Mouse (Mus musculus) limb, embryonic 10.5 days (tissue): ENCODE measurements around the gene Anapc11. TPM values are rescaled to one million over a fixed set of nuclear protein-coding genes. Genes with fewer than 3 reads are reported as not detected.

Source experiments
- DNase-seq: peaks from one replicate; pipeline ENCODE4 v3.0.0-alpha.2; 2017; ENCODE audit warnings: low spot score
- H3K27ac ChIP-seq: fragments of 300-500 bp; sonication (generic); 2 replicates; pipeline ENCODE4 v1.5.1; 2016; ENCODE audit warnings: mild to moderate bottlenecking
- H3K27me3 ChIP-seq: fragments of 300-500 bp; sonication (generic); 2 replicates; pipeline ENCODE4 v1.6.1; 2016; ENCODE audit warnings: low read depth, mild to moderate bottlenecking; ENCODE audit not compliant: poor library complexity, severe bottlenecking
- H3K36me3 ChIP-seq: fragments of 300-500 bp; sonication (generic); 2 replicates; pipeline ENCODE4 v1.6.1; 2016; ENCODE audit warnings: mild to moderate bottlenecking, moderate library complexity
- H3K4me1 ChIP-seq: fragments of 300-500 bp; sonication (generic); 2 replicates; pipeline ENCODE4 v1.6.1; 2016
- H3K4me3 ChIP-seq: fragments of 300-500 bp; sonication (generic); 2 replicates; pipeline ENCODE4 v1.5.1; 2016; ENCODE audit warnings: mild to moderate bottlenecking, moderate library complexity
- H3K9me3 ChIP-seq: fragments of 300-500 bp; sonication (generic); replicated peaks from 2 replicates; pipeline ENCODE4 v1.6.1; 2016; ENCODE audit warnings: mild to moderate bottlenecking
- WGBS: fragments of 180-500 bp; shearing (Covaris S2); methylation state at CpG from one replicate; pipeline ENCODE4 v1.1.7; 2016; 5-methylcytosine and 5-hydroxymethylcytosine counted together
- polyA plus RNA-seq: library from polyadenylated mRNA; unstranded; fragments of >200 nt; fragmentation: Nextera tagmentation; extraction: Ambion mirVana; gene quantifications from 2 replicates; pipeline ENCODE4 v1.2.1, GENCODE M21; 2016

Anapc11 gene
- polyA plus RNA-seq, 1 experiment from 2014 or later: 207 TPM

DNA sequence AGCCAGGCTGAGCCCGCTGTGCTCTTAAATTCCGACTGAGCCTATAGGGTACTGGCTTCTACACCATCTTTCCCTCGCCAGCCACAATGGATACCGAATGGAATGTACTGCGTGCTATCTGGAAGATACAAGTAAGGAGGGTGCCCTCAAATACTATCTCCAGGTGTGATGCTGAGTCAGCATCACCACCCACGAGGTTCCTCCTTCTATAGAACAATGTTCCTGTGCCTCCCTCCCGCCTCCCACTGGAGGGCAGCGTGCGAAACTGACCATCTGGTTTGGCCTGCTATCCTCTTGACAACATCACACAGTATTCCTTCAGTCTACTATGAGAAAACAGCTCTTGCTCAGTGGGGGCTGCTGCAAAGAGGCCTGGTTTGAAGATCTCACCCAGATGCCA lies 33.1 kb upstream of the Anapc11 start:
- Histone ChIP-seq H3K4me3 (no peak overlapping the region), H3K36me3 (peaks cover 99% of the 10 kb centered on the region), H3K27me3 (no peaks in the 10 kb centered on the region), H3K4me1 (no peaks in the 10 kb centered on the region; the same call in 1 of the 2 replicates), H3K27ac (no peak overlapping the region), H3K9me3 (no peaks in the 10 kb centered on the region)
- 88% methylated on average over 9 of the region's 9 CpGs for WGBS
- no peak for DNase-seq

DNA sequence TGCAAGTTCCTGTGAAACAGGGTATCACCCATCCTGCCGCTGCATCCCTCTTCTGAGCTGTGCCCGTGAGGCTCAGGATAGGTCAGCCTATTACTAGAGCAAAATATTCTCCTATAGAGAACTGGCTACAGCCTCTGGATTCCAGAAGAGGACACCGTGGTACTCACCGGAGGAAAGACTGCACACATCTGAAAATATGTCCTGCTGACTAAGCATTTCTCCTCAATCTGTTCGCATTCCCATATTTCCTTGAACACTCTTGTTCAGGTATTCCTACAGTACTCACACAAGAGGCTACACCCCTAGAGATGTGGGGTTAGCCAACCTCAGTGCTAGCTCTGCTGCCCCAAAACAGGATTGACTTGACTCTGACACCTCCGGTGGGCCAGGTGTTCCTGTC lies 29.9 kb upstream of the Anapc11 start:
- no peak overlapping the region for H3K4me3 ChIP-seq
- WGBS: 97% methylated on average over 6 of the region's 6 CpGs
- H3K27ac ChIP-seq: no peak overlapping the region
- H3K4me1 ChIP-seq: peaks cover 12% of the 10 kb centered on the region
- H3K9me3 ChIP-seq: no peaks in the 10 kb centered on the region
- H3K27me3 ChIP-seq: no peaks in the 10 kb centered on the region
- H3K36me3 ChIP-seq: peaks cover 84% of the 10 kb centered on the region
- DNase-seq: no peak

- H3K9me3 ChIP-seq: no peaks in the 10 kb centered on the region
- 80% methylated on average over 3 of the region's 3 CpGs for WGBS
- H3K27me3 ChIP-seq: no peaks in the 10 kb centered on the region
- peaks cover 57% of the 10 kb centered on the region for H3K36me3 ChIP-seq
- H3K27ac ChIP-seq: 0 out of 2 replicates have a peak overlapping the region, but pooled peaks have one; percentile 94
- H3K4me3 ChIP-seq: peak overlapping the region; percentile 100
- DNase-seq: no peak
- H3K4me1 ChIP-seq: peaks cover 21% of the 10 kb centered on the region
Measured at GRCm38 (mm10) chr11:120571122-120571521, 27.1 kb upstream of the Anapc11 start.

GRCm38 (mm10) chr11:120571754-120572416 lies 26.3 kb upstream of the Anapc11 start:
- Histone ChIP-seq H3K27ac (peak overlapping the region; percentile 94), H3K27me3 (no peaks in the 10 kb centered on the region), H3K4me1 (peaks cover 21% of the 10 kb centered on the region), H3K4me3 (peak overlapping the region; percentile 100), H3K9me3 (no peaks in the 10 kb centered on the region), H3K36me3 (peaks cover 55% of the 10 kb centered on the region)
- 15% methylated on average over 11 of the region's 11 CpGs for WGBS
- peak; percentile 38 for DNase-seq

- H3K4me1 ChIP-seq: peaks cover 21% of the 10 kb centered on the region
- peak overlapping the region; percentile 100 for H3K4me3 ChIP-seq
- peaks cover 55% of the 10 kb centered on the region for H3K36me3 ChIP-seq
- DNase-seq: no peak
- no peaks in the 10 kb centered on the region for H3K27me3 ChIP-seq
- 0% methylated on average over 24 of the region's 24 CpGs for WGBS
- no peaks in the 10 kb centered on the region for H3K9me3 ChIP-seq
- H3K27ac ChIP-seq: peak overlapping the region; percentile 94
Measured at GRCm38 (mm10) chr11:120572417-120572751, 25.8 kb upstream of the Anapc11 start.

DNA sequence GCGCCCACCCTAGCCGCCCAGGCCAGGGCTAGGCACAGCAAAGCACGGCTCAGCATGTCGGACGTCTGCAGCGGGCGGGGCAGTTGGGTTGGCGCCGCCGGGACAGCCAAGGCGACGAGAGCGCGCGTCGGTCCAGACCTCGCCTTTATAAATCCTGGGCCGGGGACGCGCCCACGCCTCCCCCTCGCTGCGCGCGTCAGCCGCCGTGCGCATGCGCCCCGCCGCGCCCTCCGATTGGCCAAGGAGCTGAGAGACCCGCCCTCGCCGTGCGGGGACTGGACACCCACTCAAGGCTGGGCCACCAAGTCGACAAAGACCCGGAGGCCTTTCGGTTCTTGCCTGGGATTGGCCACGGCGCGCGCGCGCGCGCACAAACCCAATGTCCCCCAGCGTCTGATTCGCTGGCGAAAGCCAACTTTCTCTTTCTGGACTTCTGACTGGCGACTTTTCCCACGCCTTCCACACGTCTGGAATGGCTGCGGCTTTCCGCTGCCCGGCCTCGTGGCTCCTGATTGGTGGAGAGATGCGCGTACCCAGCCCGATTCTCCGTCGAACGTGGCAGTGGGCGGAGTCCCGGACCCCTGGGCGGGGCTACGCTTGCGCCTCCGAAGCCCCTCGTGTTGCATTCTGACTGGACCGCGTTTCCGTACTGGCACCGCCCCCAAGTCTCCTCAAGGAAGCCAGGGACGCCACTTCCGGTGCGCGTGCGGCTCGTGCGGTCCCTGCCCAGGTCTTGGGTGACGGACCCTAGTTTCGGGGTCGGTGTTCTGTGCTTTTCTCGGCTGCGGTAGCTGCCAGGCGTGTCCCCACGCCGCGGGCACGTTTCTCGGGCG lies 25.3 kb upstream of the Anapc11 start, which contains the start of gene P4hb:
P4hb (minus strand) TSS at position 502 of the 833 bp plus-strand sequence.
- H3K27ac ChIP-seq: peak within 1 kb of the TSS; percentile 94
- peaks cover 24% of the 10 kb centered on the region for H3K4me1 ChIP-seq
- H3K36me3 ChIP-seq: peaks cover 55% of the 10 kb centered on the region
- peak; percentile 99 for DNase-seq
- H3K4me3 ChIP-seq: peak within 1 kb of the TSS; percentile 100
- no peaks in the 10 kb centered on the region for H3K9me3 ChIP-seq
- H3K27me3 ChIP-seq: no peaks in the 10 kb centered on the region
- under 1% methylated on average over 94 of the region's 94 CpGs for WGBS

GRCm38 (mm10) chr11:120573585-120574277 lies 24.5 kb upstream of the Anapc11 start:
- WGBS: under 1% methylated on average over 23 of the region's 23 CpGs
- Histone ChIP-seq H3K27ac (peak overlapping the region; percentile 94), H3K4me3 (peak overlapping the region; percentile 100), H3K4me1 (peaks cover 31% of the 10 kb centered on the region), H3K9me3 (no peaks in the 10 kb centered on the region), H3K36me3 (peaks cover 55% of the 10 kb centered on the region), H3K27me3 (no peaks in the 10 kb centered on the region)
- peak; percentile 42 for DNase-seq

- no peaks in the 10 kb centered on the region for H3K9me3 ChIP-seq
- no peak for DNase-seq
- H3K27ac ChIP-seq: peak overlapping the region; percentile 94
- peaks cover 37% of the 10 kb centered on the region for H3K4me1 ChIP-seq
- WGBS: 62% methylated on average over 5 of the region's 5 CpGs
- peaks cover 55% of the 10 kb centered on the region for H3K36me3 ChIP-seq
- H3K4me3 ChIP-seq: peak overlapping the region; percentile 100
- H3K27me3 ChIP-seq: no peaks in the 10 kb centered on the region
Measured at GRCm38 (mm10) chr11:120574278-120574600, 24.0 kb upstream of the Anapc11 start.

- H3K9me3 ChIP-seq: no peaks in the 10 kb centered on the region
- WGBS: 86% methylated on average over 2 of the region's 2 CpGs
- H3K4me1 ChIP-seq: peaks cover 45% of the 10 kb centered on the region
- H3K36me3 ChIP-seq: peaks cover 55% of the 10 kb centered on the region
- no peaks in the 10 kb centered on the region for H3K27me3 ChIP-seq
- no peak overlapping the region for H3K27ac ChIP-seq
- DNase-seq: no peak
- 0 out of 2 replicates have a peak overlapping the region, but pooled peaks have one; percentile 100 for H3K4me3 ChIP-seq
Measured at GRCm38 (mm10) chr11:120575046-120575445, 23.2 kb upstream of the Anapc11 start.

DNA sequence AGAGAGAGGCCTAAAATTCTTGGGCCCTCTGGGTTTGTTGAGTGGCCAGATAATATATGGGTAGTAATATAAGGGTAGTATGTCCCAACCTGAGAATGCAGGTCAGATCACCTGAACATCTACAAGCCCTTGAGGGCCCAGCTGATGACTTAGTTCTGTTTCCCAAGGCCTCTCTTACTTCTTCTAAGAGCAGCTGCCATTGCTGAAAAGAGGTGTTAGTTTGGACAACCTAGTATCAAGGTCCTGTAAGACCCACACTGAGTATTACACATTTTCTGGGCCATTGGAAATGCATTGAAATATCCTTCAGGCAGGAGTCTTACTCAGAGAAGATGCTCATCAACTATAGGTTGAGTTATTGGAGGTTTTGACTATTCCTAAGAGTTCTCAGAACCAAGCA lies 22.3 kb upstream of the Anapc11 start:
- Histone ChIP-seq H3K4me3 (no peak overlapping the region), H3K27me3 (no peaks in the 10 kb centered on the region), H3K4me1 (peaks cover 52% of the 10 kb centered on the region), H3K9me3 (no peaks in the 10 kb centered on the region), H3K36me3 (peaks cover 48% of the 10 kb centered on the region), H3K27ac (no peak overlapping the region)
- DNase-seq: no peak

DNA sequence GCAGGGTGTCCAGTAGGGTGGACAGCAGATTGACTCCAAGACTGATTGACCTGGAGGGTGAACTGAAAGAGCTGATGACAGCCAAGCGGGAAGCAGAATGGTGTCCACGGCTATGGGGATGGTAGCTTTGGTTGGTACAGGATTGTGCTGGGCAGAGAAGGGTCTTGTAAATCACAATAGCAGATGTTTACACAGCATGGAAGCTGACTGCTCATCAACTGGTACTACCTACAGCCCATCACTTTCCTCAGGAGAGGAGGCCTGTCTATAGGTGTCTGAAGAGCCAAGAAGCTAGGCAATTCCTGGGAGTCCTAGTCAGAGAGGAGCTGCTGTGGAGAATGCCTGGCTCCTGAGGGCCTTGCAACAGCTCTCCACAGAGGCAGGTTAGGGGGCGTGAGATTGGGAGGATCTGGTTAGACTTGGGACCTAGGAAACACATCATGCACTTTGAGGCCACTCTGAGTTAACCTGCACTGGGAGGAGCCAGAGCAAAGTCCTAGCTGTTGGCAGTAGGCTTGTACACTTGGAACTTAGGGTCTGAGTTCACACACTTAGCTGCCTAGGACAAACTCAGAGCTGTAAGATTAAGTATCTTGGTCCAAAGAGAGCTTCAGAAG lies 21.7 kb upstream of the Anapc11 start:
- Histone ChIP-seq H3K4me1 (peaks cover 48% of the 10 kb centered on the region), H3K27ac (no peak overlapping the region; the same call in 1 of the 2 replicates), H3K4me3 (0 out of 2 replicates have a peak overlapping the region, but pooled peaks have one; percentile 9), H3K9me3 (no peaks in the 10 kb centered on the region), H3K27me3 (no peaks in the 10 kb centered on the region), H3K36me3 (peaks cover 43% of the 10 kb centered on the region)
- 81% methylated on average over 3 of the region's 3 CpGs for WGBS
- DNase-seq: no peak

- DNase-seq: no peak
- 0 out of 2 replicates have a peak overlapping the region, but pooled peaks have one; percentile 9 for H3K4me3 ChIP-seq
- H3K27ac ChIP-seq: no peak overlapping the region
- no peaks in the 10 kb centered on the region for H3K27me3 ChIP-seq
- peaks cover 51% of the 10 kb centered on the region for H3K4me1 ChIP-seq
- peaks cover 46% of the 10 kb centered on the region for H3K36me3 ChIP-seq
- no peaks in the 10 kb centered on the region for H3K9me3 ChIP-seq
- WGBS: 87% methylated on average over 7 of the region's 7 CpGs
Measured at GRCm38 (mm10) chr11:120577211-120578023, 20.8 kb upstream of the Anapc11 start.
